Mouse (Mus musculus): ENCODE measurements at regions not wholly inside any gene's neighbourhood (a gene's known extent, or its start where the extent isn't known, plus 50 kb on each side); places are given as distances from the start of the nearest gene placed in this dataset.

DNA sequence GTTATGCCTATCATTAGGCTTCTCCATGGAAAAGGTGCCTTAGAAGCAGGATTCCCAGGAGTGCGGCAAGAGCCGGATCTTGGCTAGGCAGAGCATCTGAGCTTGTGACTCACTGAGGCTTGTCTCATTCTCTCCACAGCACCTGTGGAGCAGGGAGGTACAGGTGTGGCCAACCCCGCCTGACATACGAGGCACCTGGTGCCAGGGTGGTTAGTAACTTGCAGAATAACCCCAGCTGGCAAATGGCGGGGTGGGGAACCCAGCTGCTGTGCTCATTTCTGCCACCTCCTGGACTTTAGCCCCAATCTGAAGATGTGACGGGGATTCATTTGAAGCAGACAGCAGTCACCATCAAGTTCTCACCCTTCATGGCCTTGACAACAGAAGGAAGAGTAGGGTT is 96.2 kb downstream of the Pdgfra start:
- WGBS (ENCODE audit: insufficient replicate concordance) = 71% methylated on average over 6 of the region's 6 CpGs
- H3K27ac ChIP-seq = no peak overlapping the region
- H3K27me3 ChIP-seq = no peaks in the 10 kb centered on the region
- H3K36me3 ChIP-seq = no peaks in the 10 kb centered on the region
- H3K4me2 ChIP-seq = no peak overlapping the region
- H3K4me1 ChIP-seq (replicated peaks) = no peaks in the 10 kb centered on the region
- no peaks in the 10 kb centered on the region for H3K9me3 ChIP-seq (replicated peaks)
- no peak overlapping the region for H3K9ac ChIP-seq
- ATAC-seq (ENCODE audit: low read depth) = no peak
- H3K4me3 ChIP-seq (replicated peaks) = no peak overlapping the region
- DNase-seq = no peak

DNA sequence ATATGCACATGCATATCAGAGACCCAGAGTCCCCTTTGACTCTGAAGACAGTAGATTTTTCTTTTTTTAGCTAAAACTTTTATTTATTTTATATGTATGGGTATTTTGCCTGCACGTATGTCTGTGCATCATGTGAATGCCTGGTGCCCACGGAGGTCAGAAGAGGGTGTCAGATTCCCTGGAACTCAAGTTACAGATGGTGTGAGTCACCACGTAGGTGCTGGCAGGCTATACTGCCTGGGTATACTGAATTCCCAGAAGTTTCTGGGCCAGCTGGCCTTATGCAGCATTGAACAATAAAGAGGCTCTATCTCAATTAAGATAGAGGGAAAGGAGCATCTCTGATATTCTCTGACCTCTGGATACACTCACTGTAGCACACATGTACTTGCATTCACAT is 97.6 kb downstream of the Pdgfra start:
- Histone ChIP-seq H3K4me2 (no peak overlapping the region), H3K9me3 (replicated peaks) (no peaks in the 10 kb centered on the region), H3K9ac (no peak overlapping the region), H3K36me3 (no peaks in the 10 kb centered on the region), H3K27ac (no peak overlapping the region), H3K27me3 (no peaks in the 10 kb centered on the region), H3K4me1 (replicated peaks) (no peaks in the 10 kb centered on the region), H3K4me3 (replicated peaks) (no peak overlapping the region)
- WGBS (ENCODE audit: insufficient replicate concordance) = 64% methylated on average over 3 of the region's 3 CpGs
- ATAC-seq (ENCODE audit: low read depth) = no peak
- no peak for DNase-seq

DNA sequence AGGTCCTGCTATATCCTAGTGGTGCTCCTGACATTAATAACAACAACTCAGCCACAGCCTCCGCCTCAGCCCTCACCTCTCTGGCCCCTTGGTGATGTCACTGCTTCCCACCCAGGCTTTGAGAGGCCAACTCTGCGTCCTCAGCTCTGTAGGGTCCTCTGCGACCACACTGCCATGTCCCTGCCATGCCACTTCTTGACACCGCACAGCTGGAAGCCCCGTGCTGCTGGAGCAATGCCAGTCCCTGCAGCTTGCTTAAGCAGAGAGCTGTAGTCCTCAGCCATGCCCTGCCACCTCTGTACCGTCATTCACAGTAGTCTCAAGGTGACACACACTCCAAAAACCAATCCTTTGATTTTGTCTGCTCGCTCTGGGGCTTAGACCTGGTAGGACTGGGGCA is 101.3 kb downstream of the Pdgfra start:
- H3K36me3 ChIP-seq = no peaks in the 10 kb centered on the region
- DNase-seq = no peak
- WGBS (ENCODE audit: insufficient replicate concordance) = 59% methylated on average over 7 of the region's 7 CpGs
- no peak overlapping the region for H3K27ac ChIP-seq
- no peak overlapping the region for H3K4me2 ChIP-seq
- no peaks in the 10 kb centered on the region for H3K27me3 ChIP-seq
- no peaks in the 10 kb centered on the region for H3K9me3 ChIP-seq (replicated peaks)
- H3K9ac ChIP-seq = no peak overlapping the region
- no peak for ATAC-seq (ENCODE audit: low read depth)
- H3K4me1 ChIP-seq (replicated peaks) = no peaks in the 10 kb centered on the region
- no peak overlapping the region for H3K4me3 ChIP-seq (replicated peaks)

DNA sequence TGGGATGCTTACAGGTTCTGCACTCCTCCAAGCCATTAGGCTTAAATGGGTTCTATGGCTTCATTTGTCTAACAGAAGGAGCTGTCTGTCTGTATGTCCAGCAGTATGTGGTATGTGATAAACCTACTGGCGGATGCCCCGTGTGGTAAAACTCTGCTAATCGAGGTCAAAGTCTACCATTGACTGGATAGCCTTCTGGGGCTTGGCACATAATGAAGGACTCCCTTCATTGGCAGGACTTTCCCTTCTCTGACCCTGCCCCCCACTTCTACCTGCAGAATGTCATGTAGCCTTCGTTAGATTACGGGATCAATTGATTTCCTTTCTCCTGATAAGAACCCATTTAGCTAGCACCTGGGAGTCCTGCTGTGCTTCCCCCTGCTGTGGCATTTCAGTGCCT is 101.7 kb downstream of the Pdgfra start:
- no peak overlapping the region for H3K27ac ChIP-seq
- H3K9ac ChIP-seq = no peak overlapping the region
- no peaks in the 10 kb centered on the region for H3K9me3 ChIP-seq (replicated peaks)
- DNase-seq = no peak
- ATAC-seq (ENCODE audit: low read depth) = no peak
- H3K4me1 ChIP-seq (replicated peaks) = no peaks in the 10 kb centered on the region
- WGBS (ENCODE audit: insufficient replicate concordance) = 64% methylated on average over 5 of the region's 5 CpGs
- no peaks in the 10 kb centered on the region for H3K27me3 ChIP-seq
- no peak overlapping the region for H3K4me2 ChIP-seq
- no peak overlapping the region for H3K4me3 ChIP-seq (replicated peaks)
- no peaks in the 10 kb centered on the region for H3K36me3 ChIP-seq

- H3K4me3 ChIP-seq (replicated peaks) = no peak overlapping the region
- no peak for ATAC-seq (ENCODE audit: low read depth)
- H3K4me1 ChIP-seq (replicated peaks) = no peaks in the 10 kb centered on the region
- no peaks in the 10 kb centered on the region for H3K36me3 ChIP-seq
- no peaks in the 10 kb centered on the region for H3K9me3 ChIP-seq (replicated peaks)
- no peak overlapping the region for H3K27ac ChIP-seq
- DNase-seq = no peak
- WGBS (ENCODE audit: insufficient replicate concordance) = 68% methylated on average over 4 of the region's 4 CpGs
- H3K4me2 ChIP-seq = no peak overlapping the region
- H3K27me3 ChIP-seq = no peaks in the 10 kb centered on the region
- H3K9ac ChIP-seq = no peak overlapping the region
These were observed 104.1 kb downstream of the Pdgfra start for GRCm38 (mm10) chr5:75256186-75256585.

GRCm38 (mm10) chr5:75257067-75257466 is 105.0 kb downstream of the Pdgfra start:
- no peak overlapping the region for H3K4me3 ChIP-seq (replicated peaks)
- no peak for DNase-seq
- H3K4me2 ChIP-seq = no peak overlapping the region
- no peak overlapping the region for H3K27ac ChIP-seq
- no peaks in the 10 kb centered on the region for H3K4me1 ChIP-seq (replicated peaks)
- no peak overlapping the region for H3K9ac ChIP-seq
- no peaks in the 10 kb centered on the region for H3K36me3 ChIP-seq
- H3K27me3 ChIP-seq = no peaks in the 10 kb centered on the region
- 47% methylated on average over 2 of the region's 2 CpGs for WGBS (ENCODE audit: insufficient replicate concordance)
- no peak for ATAC-seq (ENCODE audit: low read depth)
- H3K9me3 ChIP-seq (replicated peaks) = no peaks in the 10 kb centered on the region

DNA sequence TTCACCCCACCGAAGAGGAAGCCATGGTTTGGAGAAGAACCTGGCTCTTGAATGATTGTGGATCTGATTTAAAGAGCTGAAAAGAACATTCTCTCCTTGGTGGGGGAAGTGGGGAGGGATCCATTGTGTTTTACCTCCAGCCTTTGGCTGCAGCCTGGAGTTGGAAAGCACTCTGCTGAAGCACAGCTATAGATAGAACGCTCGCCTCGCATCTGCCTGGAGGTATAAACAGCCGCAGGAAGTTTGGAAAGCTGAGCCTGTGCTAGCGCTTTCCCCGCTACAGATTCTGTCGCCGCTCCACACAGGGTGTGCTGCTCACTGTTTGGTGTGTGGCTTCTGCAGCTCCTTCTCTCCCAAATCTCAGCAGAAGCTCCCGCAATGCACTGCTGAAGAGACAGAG is 108.2 kb downstream of the Pdgfra start:
- DNase-seq (no peak), ATAC-seq (ENCODE audit: low read depth) (no peak)
- Histone ChIP-seq H3K27ac (no peak overlapping the region), H3K36me3 (no peaks in the 10 kb centered on the region), H3K4me2 (no peak overlapping the region), H3K4me3 (replicated peaks) (no peak overlapping the region), H3K27me3 (no peaks in the 10 kb centered on the region), H3K9ac (no peak overlapping the region), H3K9me3 (replicated peaks) (no peaks in the 10 kb centered on the region), H3K4me1 (replicated peaks) (no peaks in the 10 kb centered on the region)
- 54% methylated on average over 10 of the region's 10 CpGs for WGBS (ENCODE audit: insufficient replicate concordance)

- Histone ChIP-seq H3K36me3 (no peaks in the 10 kb centered on the region), H3K27ac (no peak overlapping the region), H3K4me1 (replicated peaks) (peaks cover 2% of the 10 kb centered on the region; the same call in 1 of the 2 replicates), H3K4me3 (replicated peaks) (no peak overlapping the region), H3K9me3 (replicated peaks) (no peaks in the 10 kb centered on the region), H3K9ac (no peak overlapping the region), H3K4me2 (no peak overlapping the region), H3K27me3 (no peaks in the 10 kb centered on the region)
- no peak for ATAC-seq (ENCODE audit: low read depth)
- DNase-seq = no peak
- WGBS (ENCODE audit: insufficient replicate concordance) = 74% methylated on average over 7 of the region's 7 CpGs
These were observed 114.1 kb downstream of the Pdgfra start for GRCm38 (mm10) chr5:75266111-75266676.

GRCm38 (mm10) chr5:75266871-75267270 is 114.8 kb downstream of the Pdgfra start:
- ATAC-seq (ENCODE audit: low read depth) (no peak), DNase-seq (no peak)
- no peaks in the 10 kb centered on the region for H3K36me3 ChIP-seq
- no peak overlapping the region for H3K4me2 ChIP-seq
- H3K27me3 ChIP-seq = no peaks in the 10 kb centered on the region
- no peak overlapping the region for H3K9ac ChIP-seq
- no peaks in the 10 kb centered on the region for H3K9me3 ChIP-seq (replicated peaks)
- H3K4me3 ChIP-seq (replicated peaks) = no peak overlapping the region
- 52% methylated on average over 4 of the region's 4 CpGs for WGBS (ENCODE audit: insufficient replicate concordance)
- H3K27ac ChIP-seq = no peak overlapping the region
- peaks cover 2% of the 10 kb centered on the region; the same call in 1 of the 2 replicates for H3K4me1 ChIP-seq (replicated peaks)

- no peak overlapping the region for H3K27ac ChIP-seq
- no peaks in the 10 kb centered on the region for H3K36me3 ChIP-seq
- peaks cover 2% of the 10 kb centered on the region; the same call in 1 of the 2 replicates for H3K4me1 ChIP-seq (replicated peaks)
- H3K4me2 ChIP-seq = no peak overlapping the region
- no peaks in the 10 kb centered on the region for H3K27me3 ChIP-seq
- no peaks in the 10 kb centered on the region for H3K9me3 ChIP-seq (replicated peaks)
- DNase-seq = no peak
- H3K4me3 ChIP-seq (replicated peaks) = no peak overlapping the region
- 28% methylated on average over 3 of the region's 3 CpGs for WGBS (ENCODE audit: insufficient replicate concordance)
- H3K9ac ChIP-seq = no peak overlapping the region
- no peak for ATAC-seq (ENCODE audit: low read depth)
These were observed 115.7 kb downstream of the Pdgfra start for GRCm38 (mm10) chr5:75267766-75268165.

DNA sequence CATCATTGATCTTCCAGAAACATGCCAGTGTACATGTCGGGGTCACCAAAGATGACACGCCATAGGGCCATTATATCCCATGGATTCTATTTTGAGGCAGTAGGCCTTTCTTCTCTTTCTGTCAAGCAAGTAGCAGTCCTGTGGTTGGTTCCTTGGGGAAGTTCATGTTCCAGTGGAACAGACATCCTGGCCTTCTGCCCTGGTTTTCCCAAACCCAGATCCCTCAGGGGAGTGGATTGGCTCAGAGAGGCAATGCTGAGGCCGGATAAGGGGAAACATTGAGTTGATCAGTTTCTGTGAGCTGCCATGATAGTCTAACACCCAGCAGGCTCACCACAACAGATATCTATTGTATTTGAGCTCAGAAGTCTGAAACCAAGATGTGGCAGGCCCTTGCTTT is 125.9 kb downstream of the Pdgfra start:
- Histone ChIP-seq H3K27ac (no peak overlapping the region), H3K36me3 (no peaks in the 10 kb centered on the region), H3K4me2 (no peak overlapping the region), H3K9ac (no peak overlapping the region), H3K9me3 (replicated peaks) (no peaks in the 10 kb centered on the region), H3K4me3 (replicated peaks) (no peak overlapping the region), H3K27me3 (no peaks in the 10 kb centered on the region), H3K4me1 (replicated peaks) (peaks cover 39% of the 10 kb centered on the region)
- no peak for ATAC-seq (ENCODE audit: low read depth)
- 69% methylated on average over 3 of the region's 3 CpGs for WGBS (ENCODE audit: insufficient replicate concordance)
- no peak for DNase-seq

- Histone ChIP-seq H3K36me3 (no peaks in the 10 kb centered on the region), H3K9ac (no peak overlapping the region), H3K4me1 (replicated peaks) (peaks cover 39% of the 10 kb centered on the region), H3K4me3 (replicated peaks) (no peak overlapping the region), H3K4me2 (no peak overlapping the region), H3K27ac (no peak overlapping the region), H3K9me3 (replicated peaks) (no peaks in the 10 kb centered on the region), H3K27me3 (no peaks in the 10 kb centered on the region)
- ATAC-seq (ENCODE audit: low read depth) = no peak
- DNase-seq = no peak
- 46% methylated on average over 1 of the region's 1 CpGs for WGBS (ENCODE audit: insufficient replicate concordance)
These were observed 127.6 kb downstream of the Pdgfra start for GRCm38 (mm10) chr5:75279561-75280171.
